Mouse (Mus musculus): Measurements from ENCODE around the gene Rps8. TPM values are rescaled to one million over a fixed set of nuclear protein-coding genes. Genes with fewer than 3 reads are reported as not detected.

Rps8 gene
- polyA plus RNA-seq (2014; fragmentation: Nextera tagmentation; extraction: Ambion mirVana): 1,312 and 1,358 TPM in 2 replicates

DNA sequence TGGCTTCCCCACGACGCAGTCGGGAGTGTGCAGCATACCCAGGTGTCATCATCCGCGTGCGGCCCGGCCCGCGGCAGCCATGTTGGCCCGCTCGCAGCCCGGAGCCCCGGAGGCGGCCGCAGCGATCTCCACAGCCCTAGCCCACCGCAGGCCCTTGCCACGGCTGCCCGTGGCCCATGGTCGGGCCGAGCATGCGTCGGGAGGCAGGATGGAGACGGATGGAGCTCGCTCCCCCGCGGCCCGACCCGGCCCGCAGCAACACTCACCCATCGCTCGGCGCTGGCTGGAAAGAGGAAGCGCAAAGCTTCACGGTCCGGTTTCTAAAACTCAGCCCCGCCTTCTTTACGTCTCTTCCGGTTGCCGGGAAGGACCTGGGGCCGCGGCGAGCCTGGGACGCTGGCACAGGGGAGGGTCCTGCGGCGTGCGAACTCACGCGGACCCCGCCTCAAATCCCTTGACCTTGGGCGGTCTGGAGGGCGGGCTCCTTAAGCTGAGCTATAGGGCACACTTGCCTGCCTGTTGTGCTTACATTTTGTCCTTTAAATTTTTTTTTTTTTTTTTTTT is at the start of gene Rps8:
TSS of gene Rps8 (minus strand) at position 452 of the 564 bp plus-strand sequence.
- ATAC-seq (ENCODE audit: insufficient read depth) (peak; percentile 92), DNase-seq (peak; percentile 98)
- WGBS: under 1% methylated on average over 52 of the region's 52 CpGs
- Histone ChIP-seq H3K4me3 (ENCODE audit: low read depth, low read length) (peak within 1 kb of the TSS; percentile 98), H3K4me1 (ENCODE audit: insufficient read depth) (no peaks in the 10 kb centered on the region), H3K27ac (ENCODE audit: low read depth) (peak within 1 kb of the TSS; percentile 97), H3K4me2 (peak within 1 kb of the TSS; percentile 71), H3K36me3 (ENCODE audit: insufficient read depth) (peaks cover 61% of the 10 kb centered on the region), H3K9me3 (ENCODE audit: low read depth, low read length) (no peaks in the 10 kb centered on the region), H3K9ac (peak within 1 kb of the TSS; percentile 99), H3K27me3 (ENCODE audit: insufficient read depth, low read length) (no peaks in the 10 kb centered on the region)
- no peak for TF ChIP-seq CTCF (IDR thresholded peaks at IDR 0.05; ENCODE audit: low read depth)

DNA sequence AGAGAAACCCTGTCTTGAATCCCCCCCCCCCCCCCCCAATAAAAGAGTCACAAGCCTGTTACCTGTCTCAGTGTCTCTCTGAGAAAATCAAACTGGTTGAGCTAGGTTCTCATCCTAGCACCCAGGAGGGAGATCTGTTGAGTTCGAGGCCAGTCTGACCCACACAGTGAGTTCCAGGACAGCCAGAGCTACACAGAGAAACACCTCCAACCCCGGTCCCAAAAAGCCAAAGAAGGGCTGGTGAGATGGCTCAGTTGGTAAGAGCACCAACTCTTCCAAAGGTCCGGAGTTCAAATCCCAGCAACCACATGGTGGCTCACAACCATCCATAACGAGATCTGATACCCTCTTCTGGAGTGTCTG is 46.9 kb upstream of the Rps8 start:
- Histone ChIP-seq H3K4me2 (peak overlapping the region; percentile 54), H3K4me3 (ENCODE audit: low read depth, low read length) (no peak overlapping the region), H3K27ac (ENCODE audit: low read depth) (peak overlapping the region; percentile 83), H3K9me3 (ENCODE audit: low read depth, low read length) (no peaks in the 10 kb centered on the region), H3K27me3 (ENCODE audit: insufficient read depth, low read length) (no peaks in the 10 kb centered on the region), H3K4me1 (ENCODE audit: insufficient read depth) (no peaks in the 10 kb centered on the region), H3K36me3 (ENCODE audit: insufficient read depth) (no peaks in the 10 kb centered on the region), H3K9ac (no peak overlapping the region)
- 58% methylated on average over 4 of the region's 4 CpGs for WGBS
- DNase-seq (no peak), ATAC-seq (ENCODE audit: insufficient read depth) (peak; percentile 8; the same call in 1 of the 2 replicates)
- TF ChIP-seq CTCF (IDR thresholded peaks at IDR 0.05; ENCODE audit: low read depth): no peak

- Histone ChIP-seq H3K4me1 (ENCODE audit: insufficient read depth) (no peaks in the 10 kb centered on the region), H3K27me3 (ENCODE audit: insufficient read depth, low read length) (no peaks in the 10 kb centered on the region), H3K9me3 (ENCODE audit: low read depth, low read length) (no peaks in the 10 kb centered on the region), H3K36me3 (ENCODE audit: insufficient read depth) (no peaks in the 10 kb centered on the region), H3K4me3 (ENCODE audit: low read depth, low read length) (peak overlapping the region; percentile 26), H3K9ac (peak overlapping the region; percentile 40; the same call in 1 of the 2 replicates), H3K27ac (ENCODE audit: low read depth) (peak overlapping the region; percentile 83), H3K4me2 (peak overlapping the region; percentile 54)
- under 1% methylated on average over 25 of the region's 25 CpGs for WGBS
- DNase-seq (peak; percentile 93), ATAC-seq (ENCODE audit: insufficient read depth) (peak; percentile 95)
- TF ChIP-seq CTCF (IDR thresholded peaks at IDR 0.05; ENCODE audit: low read depth): peak; percentile 75
Measured at GRCm38 (mm10) chr4:117202046-117202991, 46.3 kb upstream of the Rps8 start.

DNA sequence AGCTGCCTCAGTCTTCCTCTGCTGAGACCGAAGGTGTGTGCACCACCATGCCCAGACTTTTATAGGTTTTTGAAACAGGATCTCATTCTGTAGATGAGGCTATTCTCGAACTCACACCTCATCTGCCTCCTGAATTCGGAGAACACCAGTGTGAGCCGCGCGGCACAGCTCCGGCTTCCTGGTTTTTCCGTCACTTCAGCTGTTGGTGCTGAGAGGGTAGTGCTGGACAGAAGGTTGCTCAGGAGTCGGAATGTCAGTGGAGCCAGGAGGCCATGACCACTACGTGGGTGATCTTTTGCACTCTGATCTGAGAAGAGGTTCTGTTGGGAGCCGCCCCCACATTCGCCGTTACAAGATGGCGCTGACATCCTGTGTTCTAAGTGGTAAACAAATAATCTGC is 35.8 kb upstream of the Rps8 start:
- no peak overlapping the region for H3K27ac ChIP-seq (ENCODE audit: low read depth)
- H3K4me1 ChIP-seq (ENCODE audit: insufficient read depth): no peaks in the 10 kb centered on the region
- H3K4me2 ChIP-seq: no peak overlapping the region
- 93% methylated on average over 14 of the region's 14 CpGs for whole genome bisulfite sequencing
- ATAC-seq (ENCODE audit: insufficient read depth) (no peak), DNase-seq (no peak)
- H3K4me3 ChIP-seq (ENCODE audit: low read depth, low read length): no peak overlapping the region
- no peak for TF ChIP-seq CTCF (IDR thresholded peaks at IDR 0.05; ENCODE audit: low read depth)
- H3K9me3 ChIP-seq (ENCODE audit: low read depth, low read length): no peaks in the 10 kb centered on the region
- H3K27me3 ChIP-seq (ENCODE audit: insufficient read depth, low read length): no peaks in the 10 kb centered on the region
- no peaks in the 10 kb centered on the region for H3K36me3 ChIP-seq (ENCODE audit: insufficient read depth)
- no peak overlapping the region for H3K9ac ChIP-seq

DNA sequence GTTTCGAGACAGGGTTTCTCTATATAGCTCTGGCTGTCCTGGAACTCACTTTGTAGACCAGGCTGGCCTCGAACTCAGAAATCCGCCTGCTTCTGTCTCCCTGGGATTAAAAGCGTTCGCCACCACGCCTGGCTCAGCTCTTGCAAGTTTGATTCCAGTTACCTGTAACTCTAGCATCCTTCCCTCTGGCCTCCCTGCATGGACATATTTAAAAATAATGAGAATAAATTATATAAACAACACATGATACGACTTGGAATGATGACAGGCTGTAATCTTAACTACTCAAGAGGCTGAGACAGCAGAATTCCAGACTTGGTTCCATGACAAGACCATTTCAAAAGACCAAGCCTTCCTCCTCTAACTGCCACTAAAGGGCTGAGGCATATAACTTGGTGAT is 34.6 kb upstream of the Rps8 start:
- Histone ChIP-seq H3K27ac (ENCODE audit: low read depth) (peak overlapping the region; percentile 86), H3K36me3 (ENCODE audit: insufficient read depth) (no peaks in the 10 kb centered on the region), H3K27me3 (ENCODE audit: insufficient read depth, low read length) (no peaks in the 10 kb centered on the region), H3K9ac (no peak overlapping the region), H3K4me3 (ENCODE audit: low read depth, low read length) (no peak overlapping the region), H3K4me1 (ENCODE audit: insufficient read depth) (no peaks in the 10 kb centered on the region), H3K4me2 (no peak overlapping the region), H3K9me3 (ENCODE audit: low read depth, low read length) (no peaks in the 10 kb centered on the region)
- peak; percentile 24 for DNase-seq
- ATAC-seq (ENCODE audit: insufficient read depth): no peak
- no peak for TF ChIP-seq CTCF (IDR thresholded peaks at IDR 0.05; ENCODE audit: low read depth)
- 59% methylated on average over 7 of the region's 7 CpGs for WGBS

DNA sequence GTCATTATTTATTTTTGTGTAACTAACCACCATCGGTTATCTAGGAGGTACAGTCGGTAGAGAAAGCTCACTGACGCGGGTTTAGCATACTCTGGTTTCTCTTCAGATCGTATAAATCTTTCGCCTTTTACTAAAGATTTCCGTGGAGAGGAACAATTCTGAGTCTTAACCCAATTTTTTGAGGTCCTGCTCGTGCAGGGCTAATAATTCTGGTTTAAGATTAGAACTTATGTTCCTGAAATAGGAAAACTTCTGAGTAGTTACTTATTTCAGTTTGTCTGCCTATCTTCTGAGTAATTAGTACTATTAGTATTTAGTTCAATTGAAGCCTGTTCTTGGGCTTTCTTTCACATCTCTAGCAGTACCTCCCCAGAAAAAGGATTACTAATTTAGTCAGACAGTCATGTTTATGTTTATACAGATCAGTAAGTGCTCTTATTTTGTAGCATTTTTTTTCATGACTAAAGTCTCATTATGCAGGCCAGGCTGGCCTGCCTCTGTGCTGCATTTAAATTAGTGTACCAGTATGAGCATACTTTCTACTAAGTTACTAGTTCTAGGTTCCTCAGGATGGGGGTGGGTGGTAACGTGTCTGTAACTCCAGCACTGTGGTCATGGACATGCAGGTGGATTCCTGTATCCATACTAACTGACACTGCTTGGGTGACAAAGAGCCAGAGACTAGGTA is 34.0 kb upstream of the Rps8 start:
- Histone ChIP-seq H3K9me3 (ENCODE audit: low read depth, low read length) (no peaks in the 10 kb centered on the region), H3K27ac (ENCODE audit: low read depth) (peak overlapping the region; percentile 86), H3K4me2 (peak overlapping the region; percentile 68), H3K9ac (peak overlapping the region; percentile 53), H3K4me1 (ENCODE audit: insufficient read depth) (no peaks in the 10 kb centered on the region), H3K4me3 (ENCODE audit: low read depth, low read length) (peak overlapping the region; percentile 36), H3K36me3 (ENCODE audit: insufficient read depth) (no peaks in the 10 kb centered on the region), H3K27me3 (ENCODE audit: insufficient read depth, low read length) (no peaks in the 10 kb centered on the region)
- TF ChIP-seq CTCF (IDR thresholded peaks at IDR 0.05; ENCODE audit: low read depth): no peak
- under 1% methylated on average over 9 of the region's 9 CpGs for WGBS
- DNase-seq (peak; percentile 92), ATAC-seq (ENCODE audit: insufficient read depth) (peak; percentile 90)

All from lung, embryonic 14.5 days (tissue).